Mouse (Mus musculus): Measurements from ENCODE around the gene Zfp874a.
A peak's percentile ranks its signal among the peaks of the same experiment; 100 is the strongest.
"Not testable (repeated sequence)": the region's sequence is repeated elsewhere in the genome, so short reads cannot be mapped to it uniquely, and the experiment has no call there.

Gene Zfp874a

DNA sequence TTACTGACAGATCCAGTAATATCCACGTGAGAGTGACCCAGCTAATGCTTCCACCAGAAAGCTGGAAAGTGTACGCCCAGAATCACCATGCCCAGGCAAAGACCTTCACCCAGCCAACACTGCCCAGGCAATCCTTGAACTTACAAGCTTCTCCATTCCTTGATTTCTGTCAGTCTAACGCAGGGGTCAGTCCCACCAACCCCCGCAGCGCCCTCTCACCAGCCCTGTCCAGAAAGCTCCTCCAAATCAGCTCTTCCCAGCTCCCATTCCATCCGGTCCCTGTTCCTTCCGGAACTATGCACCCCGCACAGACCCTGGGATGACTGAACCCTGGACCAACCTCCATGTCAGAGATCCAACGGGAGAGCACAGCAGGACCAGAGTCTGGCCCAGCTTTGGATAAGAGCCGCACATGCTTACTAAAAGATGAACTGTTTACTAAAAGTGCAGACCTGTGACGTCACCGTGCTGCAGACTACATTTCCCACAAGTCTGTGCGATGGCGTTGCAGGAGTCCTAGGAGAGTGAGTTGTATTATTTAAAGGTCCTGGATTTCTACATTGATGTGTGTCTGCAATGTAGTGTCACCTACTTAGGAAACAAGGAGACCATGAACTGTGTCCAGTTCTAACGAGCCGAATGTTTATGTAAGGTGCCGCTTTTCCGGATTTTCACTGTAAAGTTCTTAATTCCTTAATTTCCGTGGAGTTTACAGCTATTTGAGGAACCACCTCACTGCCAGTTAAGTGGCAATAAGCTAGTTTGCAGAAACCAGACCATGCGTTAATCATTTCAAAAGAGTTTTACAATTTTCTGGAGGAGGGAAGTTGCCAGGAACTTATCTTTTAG lies at the start of gene Zfp874a:
Zfp874a (minus strand) TSS at position 453 of the 849 bp plus-strand sequence.
- peak; percentile 83 for DNase-seq (ENCODE audit: extremely low read depth, low read depth)

DNA sequence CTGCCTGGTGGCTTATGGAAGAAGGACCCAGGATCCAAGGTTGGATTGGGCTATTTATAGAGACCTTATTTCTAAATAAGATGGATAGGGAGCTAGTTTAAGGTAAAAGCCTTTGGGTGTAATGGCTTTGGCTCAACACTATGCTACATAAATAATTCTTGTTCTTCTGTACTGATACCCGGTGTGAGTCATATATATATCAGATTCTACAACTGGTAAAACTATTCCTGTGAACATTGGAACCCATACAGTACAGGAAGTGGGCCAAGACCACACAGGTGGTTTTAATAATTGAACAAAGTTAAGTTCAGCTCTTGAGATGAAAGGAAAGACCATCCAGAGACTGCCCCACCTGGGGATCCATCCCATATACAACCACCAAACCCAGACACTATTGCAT lies 49.5 kb upstream of the Zfp874a start:
- DNase-seq (ENCODE audit: extremely low read depth, low read depth), result no peak

DNA sequence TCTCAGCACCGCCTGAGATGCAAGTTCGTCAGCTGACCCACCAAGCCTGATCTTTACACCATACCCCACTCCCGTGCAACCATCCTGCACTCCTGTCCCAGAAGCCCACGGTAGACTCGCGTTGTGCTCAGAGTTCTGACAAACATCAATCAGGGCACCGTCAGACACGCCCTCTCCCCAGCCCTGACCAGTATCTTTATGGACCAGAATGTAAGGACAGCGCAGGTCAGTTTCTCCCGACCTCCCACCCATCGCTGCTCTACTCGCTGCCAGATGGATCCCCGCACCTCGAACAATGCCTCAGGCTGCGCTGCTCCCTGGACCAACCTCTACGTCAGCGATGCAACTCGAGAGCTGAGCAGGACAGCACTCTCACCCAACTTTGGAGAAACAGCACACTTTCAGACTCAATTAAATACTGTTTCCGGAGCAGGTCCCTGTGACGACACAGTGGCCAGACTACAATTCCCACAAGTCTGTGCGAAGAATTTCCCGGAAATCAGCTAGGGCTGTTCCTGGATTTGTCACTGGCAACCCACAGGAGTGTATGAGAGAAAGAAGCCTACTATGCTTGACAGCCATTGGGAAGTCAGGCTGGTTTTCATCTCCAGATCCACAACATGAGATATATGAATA lies 48.8 kb upstream of the Zfp874a start, which contains the start of gene Zfp58:
Zfp58 (minus strand) TSS at position 472 of the 636 bp plus-strand sequence.
- DNase-seq (ENCODE audit: extremely low read depth, low read depth), result peak; percentile 89

DNA sequence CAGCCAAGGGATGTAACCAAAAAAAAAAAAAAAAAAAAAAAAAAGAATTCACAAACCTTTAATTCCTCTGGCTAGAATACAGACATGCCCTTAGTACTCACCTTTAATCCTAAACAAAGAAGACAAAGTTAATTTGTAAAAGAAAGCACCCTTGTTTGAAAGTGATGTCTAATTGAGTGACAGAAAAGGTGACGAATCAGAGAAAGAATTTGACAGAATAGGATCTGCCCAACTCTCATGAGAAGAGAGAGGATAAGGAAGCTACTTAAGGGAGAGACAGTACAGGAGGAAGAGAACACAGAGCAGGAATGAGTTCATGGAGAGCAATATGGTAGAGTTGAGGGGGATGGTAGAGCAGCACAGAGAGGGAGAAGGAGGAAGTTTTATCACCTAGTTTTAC lies 44.2 kb upstream of the Zfp874a start:
- DNase-seq (ENCODE audit: extremely low read depth, low read depth), result no peak

DNA sequence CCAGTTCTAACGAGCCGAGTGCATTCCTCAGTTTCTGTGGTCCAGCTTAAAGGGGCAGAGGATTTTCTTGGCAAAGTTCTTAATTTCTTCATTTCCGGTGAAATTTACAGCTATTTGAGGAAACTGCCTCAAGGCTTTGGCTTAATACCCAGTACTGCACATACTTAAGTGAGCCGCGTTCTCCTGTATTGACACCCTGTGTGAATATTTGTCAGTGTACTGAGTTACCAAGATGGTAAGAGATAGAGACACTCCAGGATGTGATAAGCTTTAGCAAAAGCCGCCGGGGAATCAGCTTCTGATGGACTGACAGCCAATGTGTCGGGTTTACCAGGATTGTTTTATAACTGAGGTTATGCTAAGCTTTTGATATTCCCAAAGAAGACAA lies 33.0 kb upstream of the Zfp874a start:
- no peak for DNase-seq (ENCODE audit: extremely low read depth, low read depth)

DNA sequence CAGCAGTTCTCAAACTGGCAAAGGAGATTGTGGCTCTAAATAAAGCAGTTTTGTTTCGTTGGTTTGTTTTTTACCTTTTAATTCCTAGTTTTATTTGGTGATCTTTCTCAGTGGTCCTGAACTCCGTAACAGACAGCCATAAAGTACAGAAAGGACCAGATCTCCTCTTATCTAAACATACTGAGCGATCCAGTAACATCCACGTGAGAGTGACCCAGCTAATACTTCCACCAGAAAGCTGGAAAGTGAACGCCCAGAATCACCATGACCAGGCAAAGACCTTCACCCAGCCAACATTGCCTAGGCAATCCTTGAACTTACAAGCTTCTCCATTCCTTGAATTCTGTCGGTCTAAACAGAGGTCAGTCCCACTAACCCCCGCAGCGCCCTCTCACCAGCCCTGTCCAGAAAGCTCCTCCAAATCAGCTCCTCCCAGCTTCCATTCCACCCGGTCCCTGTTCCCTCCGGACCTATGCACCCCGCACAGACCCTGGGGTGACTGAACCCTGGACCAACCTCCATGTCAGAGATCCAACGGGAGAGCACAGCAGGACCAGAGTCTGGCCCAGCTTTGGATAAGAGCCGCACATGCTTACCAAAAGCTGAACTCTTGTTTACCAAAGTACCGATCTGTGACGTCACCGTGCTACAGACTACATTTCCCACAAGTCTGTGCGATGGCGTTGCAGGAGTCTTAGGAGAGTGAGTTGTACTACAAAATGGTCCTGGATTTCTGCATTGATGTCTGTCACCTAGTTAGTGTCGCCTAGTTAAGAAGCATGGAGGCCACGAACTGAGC lies 32.4 kb upstream of the Zfp874a start, which contains the start of gene Zfp874b:
Zfp874b (minus strand) TSS at position 634 of the 799 bp plus-strand sequence.
- peak; percentile 90 for DNase-seq (ENCODE audit: extremely low read depth, low read depth)

DNA sequence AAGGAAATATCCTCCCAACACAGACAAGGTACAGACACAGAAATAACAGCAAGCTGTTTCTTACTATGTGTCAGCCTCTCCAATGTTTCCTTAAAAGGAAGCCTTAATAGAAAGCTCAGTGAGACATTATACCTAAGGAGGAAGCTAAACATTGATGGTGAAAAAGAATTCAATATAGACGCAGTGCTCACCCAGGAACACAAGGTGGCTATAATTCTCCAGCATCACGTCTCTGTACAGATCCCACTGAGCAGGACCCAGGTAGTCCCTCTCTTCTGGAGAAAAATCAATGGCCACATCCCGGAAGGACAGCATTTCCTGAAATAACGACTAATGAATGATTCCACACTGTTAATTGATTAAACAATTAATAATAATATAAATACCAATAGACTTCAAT lies 30.1 kb upstream of the Zfp874a start:
- DNase-seq (ENCODE audit: extremely low read depth, low read depth), result no peak

DNA sequence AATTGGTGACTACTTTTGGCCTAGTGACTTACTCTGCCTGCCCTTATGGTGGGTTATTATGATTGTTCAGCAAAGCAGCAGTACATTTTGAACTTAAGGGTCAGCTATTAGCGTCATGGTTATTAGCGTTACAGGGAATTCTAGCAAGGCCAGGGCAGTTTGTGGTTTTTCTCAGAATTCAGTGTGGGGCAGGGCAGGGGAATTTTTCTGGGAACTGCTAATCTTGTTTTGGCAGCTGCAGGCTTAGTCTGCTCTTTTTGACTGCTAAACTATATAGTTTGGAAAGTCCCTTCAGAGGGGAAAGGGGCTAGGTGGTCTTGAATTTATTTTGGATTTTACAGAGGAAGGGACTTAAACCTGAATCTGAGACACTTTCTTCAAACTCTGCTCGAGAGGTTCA lies 17.9 kb upstream of the Zfp874a start:
- no peak for DNase-seq (ENCODE audit: extremely low read depth, low read depth)

DNA sequence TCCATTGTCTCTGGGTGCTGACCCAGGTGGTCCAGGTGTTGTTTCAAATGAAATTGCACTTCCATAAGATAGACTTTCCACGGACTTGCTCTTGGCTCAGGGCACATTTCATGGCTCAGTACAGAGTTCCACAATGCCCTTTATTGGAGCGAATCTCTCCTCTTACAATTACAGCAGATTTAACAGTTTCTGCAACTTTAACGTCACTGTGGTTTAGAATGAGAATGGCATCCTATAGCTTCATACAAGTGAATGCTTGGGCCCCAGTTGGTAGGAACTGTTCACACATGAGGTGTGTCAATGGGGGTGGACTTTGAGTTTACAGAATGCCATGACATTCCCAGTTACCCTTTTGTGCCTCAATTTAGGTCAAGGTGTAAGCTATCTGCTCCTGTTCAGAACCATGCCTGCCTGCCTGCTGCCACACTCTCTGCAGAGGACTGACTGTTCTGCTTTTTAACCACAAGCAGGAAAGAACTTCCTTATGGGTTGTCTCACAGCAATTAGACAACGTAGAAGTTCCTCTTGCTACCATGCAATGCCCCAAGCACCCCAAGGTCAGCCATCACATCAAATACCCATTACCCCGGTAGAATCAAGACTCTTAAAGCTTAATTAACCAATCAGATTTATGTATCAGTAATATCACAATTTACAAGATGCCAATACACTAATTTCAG lies 12.2 kb upstream of the Zfp874a start:
- DNase-seq (ENCODE audit: extremely low read depth, low read depth), result peak; percentile 68

DNA sequence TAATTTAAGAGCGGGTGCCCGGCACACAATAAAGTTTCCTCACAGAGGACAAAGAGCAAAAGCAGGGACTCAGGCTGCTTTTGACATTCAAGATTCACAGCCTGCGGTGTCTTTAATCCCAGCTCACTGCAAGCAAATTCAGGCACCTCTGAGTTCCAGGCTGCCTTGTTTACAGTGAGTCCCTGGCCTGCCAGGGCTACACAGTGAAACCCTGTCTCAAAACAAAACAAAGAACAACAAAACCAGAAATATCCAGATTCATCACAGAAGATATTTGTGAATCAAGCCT lies 541 bp upstream of the Zfp874a start:
- DNase-seq (ENCODE audit: extremely low read depth, low read depth), result no peak

DNA sequence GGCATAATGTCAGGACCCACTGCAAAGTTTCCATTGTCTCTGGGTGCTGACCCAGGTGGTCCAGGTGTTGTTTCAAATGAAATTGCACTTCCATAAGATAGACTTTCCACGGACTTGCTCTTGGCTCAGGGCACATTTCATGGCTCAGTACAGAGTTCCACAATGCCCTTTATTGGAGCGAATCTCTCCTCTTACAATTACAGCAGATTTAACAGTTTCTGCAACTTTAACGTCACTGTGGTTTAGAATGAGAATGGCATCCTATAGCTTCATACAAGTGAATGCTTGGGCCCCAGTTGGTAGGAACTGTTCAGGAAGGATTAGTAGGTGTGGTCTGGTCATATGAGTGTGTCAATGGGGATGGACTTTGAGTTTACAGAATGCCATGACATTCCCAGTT lies 14.3 kb downstream of the Zfp874a start:
- not testable (repeated sequence) for DNase-seq (ENCODE audit: extremely low read depth, low read depth)

DNA sequence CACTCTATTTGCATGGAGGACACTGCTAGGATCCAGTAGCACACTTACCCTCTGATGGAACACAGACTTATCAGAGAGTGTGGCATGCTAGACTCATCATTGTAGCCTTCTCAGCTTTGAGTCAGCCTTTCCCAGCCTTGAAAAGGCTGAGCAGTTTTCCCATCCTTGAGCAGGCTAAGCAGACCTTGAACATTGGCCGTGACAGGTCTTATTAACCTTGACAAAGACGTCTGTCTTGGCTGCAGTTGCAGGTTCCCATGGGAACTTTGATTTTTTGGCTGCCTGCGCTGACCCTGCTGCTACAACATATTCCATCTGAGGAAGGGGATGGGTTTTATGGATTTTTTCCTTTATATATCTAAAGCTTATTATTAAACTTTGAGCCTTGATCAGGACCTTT lies 23.3 kb downstream of the Zfp874a start:
- DNase-seq (ENCODE audit: extremely low read depth, low read depth), result no peak

DNA sequence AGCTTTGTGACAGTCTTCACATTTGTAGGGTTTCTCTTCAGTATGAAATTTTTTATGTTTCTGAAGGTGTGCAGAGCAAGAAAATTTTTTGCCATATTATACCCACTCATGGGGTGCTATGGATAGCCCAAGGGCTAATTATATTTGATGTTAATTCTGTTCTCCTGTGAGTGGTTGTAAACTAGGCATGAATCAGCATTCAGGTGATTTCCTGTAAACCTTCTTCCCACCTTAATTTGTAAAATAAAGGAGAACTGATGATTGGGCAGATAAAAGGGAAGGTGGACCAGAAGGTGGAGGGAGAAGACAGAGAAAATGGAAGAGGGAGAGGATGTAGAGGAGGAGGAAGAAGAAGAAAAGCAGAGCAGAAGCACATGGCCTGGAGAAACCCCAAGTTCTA lies 25.7 kb downstream of the Zfp874a start:
- DNase-seq (ENCODE audit: extremely low read depth, low read depth), result not testable (repeated sequence)

DNA sequence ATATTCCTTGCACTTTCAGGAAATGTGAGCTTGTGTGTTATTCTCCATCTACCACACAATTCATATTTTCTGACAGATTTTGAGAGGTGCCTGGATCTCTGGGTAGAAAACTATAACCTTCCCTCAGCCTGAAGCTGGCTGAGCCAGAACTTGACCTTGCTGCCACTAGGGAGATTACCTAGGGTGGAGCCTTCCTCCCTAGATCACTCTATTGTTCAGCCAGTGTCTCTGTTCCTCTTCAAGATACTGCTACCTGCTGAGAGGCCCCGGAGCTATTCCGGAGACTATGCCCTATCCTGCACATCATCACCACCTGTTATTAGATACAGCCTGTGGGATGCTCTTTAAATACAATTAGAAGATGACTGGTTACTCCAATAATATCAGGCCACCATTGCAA lies 28.9 kb downstream of the Zfp874a start:
- DNase-seq (ENCODE audit: extremely low read depth, low read depth), result not testable (repeated sequence)

DNA sequence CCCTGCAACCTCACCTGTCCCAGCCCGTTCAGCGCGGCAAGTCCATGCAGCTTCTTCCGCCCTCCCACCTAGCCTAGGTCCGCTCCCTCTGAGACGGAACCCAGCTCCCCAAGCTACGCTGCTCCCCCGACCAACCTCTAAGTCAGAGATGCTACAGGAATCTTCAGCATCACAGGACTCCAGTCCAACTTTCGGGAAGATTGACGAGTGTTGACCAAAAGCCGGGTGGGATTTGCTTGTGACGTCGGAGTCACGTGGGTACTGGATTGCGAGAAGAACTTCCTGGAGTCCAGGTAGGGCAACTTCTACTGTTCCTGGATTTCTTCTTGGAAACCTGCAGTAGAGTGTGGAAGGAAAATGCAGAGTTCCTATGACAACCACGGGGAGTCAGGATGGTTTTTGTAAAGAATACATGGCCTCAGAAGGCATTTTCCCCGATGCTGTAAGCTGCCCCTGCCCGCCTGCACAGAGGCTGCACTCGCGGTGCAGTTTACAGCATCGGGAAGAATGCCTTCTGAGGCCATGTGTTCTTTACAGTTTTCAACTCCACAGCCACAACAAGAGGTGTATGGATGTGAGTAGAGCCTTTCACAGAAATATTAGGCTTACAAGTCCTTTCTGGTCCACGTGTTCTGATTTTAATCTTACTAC lies 30.1 kb downstream of the Zfp874a start, which contains the start of gene Zfp459:
Zfp459 (minus strand) TSS at position 212 of the 651 bp plus-strand sequence.
- DNase-seq (ENCODE audit: extremely low read depth, low read depth), result no peak

DNA sequence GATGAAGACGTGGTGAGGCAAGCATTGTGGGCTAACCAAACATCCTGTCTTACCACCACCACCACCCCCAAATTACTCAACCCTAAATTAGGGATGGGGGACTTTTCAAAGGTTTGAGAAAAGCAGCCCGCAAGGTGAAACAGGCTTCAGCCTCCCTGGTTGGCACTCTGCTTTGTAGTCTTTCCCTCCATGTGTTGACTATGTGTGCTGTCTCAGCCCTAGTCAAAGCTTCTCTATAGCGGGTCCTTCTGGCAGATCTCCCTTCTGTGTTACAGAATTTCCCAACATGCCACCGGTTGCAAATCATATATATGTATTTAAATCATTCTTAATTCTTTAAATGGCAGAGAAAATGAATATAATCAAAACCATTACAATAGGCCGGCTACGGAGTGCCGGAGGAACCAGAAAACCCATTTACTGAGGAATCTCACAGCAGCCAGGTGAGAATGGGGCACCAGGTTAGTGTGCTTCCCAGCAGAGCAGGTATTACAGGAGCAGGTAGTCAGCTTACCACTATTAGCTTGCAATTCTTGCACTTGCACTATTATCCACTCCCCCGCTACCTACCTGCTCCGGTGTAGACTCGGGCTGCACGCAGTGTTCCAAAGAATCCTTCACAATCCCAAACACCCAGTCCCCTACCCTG lies 30.7 kb downstream of the Zfp874a start:
- no peak for DNase-seq (ENCODE audit: extremely low read depth, low read depth)

DNA sequence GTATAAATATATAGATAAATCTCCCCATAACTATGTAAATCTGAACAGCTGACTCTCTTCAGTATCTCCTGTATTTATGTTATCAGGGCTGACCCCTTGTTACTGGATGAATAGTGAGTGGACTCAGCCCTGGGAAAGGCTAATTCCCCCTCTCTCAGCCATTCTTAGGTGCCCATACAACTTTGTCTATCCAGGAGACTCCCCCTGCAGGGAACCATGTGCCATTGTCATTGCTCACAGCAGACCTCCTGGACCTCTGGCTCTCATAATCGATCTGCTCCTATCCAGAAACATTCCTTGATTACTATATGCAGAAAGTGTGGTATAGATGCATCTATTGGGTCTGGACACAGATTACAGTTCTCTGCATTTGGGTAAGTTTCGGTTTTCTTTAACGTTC lies 34.6 kb downstream of the Zfp874a start:
- DNase-seq (ENCODE audit: extremely low read depth, low read depth), result no peak

DNA sequence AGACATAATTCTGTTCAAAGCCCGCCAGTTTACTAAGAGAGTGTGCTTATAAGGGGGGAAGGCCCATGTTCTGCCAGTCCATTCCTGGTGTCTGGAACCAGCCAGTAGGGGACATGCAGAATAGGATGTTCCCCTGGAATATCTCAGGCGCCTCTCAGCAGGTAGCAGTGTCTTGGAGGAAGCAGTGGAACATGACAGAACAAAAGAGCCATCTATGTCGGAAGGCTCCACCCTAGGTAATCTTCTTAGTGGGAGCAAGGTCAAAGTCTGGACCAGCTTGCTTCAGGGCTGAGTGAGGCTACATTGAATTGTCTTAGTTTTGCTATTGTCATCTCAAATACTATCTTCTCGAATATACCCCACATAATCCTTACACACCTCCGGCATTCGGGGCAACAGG lies 35.7 kb downstream of the Zfp874a start:
- DNase-seq (ENCODE audit: extremely low read depth, low read depth), result no peak

DNA sequence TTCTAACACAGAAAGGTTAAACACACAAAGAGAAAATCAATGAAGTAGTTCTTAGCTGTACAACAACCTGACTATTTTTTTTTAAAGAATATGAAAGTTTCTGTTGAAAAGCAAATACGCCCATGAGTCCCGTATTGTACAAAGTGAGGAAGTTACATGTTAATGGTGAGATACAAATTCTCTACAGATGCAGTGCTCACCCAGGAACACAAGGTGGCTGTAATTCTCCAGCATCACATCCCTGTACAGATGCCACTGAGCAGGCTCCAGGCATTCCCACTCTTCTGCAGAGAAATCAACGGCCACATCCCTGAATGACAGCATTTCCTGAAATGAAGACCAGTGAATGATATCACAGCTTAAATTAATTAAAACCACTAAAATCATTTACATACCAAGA lies 37.8 kb downstream of the Zfp874a start:
- not testable (repeated sequence) for DNase-seq (ENCODE audit: extremely low read depth, low read depth)

DNA sequence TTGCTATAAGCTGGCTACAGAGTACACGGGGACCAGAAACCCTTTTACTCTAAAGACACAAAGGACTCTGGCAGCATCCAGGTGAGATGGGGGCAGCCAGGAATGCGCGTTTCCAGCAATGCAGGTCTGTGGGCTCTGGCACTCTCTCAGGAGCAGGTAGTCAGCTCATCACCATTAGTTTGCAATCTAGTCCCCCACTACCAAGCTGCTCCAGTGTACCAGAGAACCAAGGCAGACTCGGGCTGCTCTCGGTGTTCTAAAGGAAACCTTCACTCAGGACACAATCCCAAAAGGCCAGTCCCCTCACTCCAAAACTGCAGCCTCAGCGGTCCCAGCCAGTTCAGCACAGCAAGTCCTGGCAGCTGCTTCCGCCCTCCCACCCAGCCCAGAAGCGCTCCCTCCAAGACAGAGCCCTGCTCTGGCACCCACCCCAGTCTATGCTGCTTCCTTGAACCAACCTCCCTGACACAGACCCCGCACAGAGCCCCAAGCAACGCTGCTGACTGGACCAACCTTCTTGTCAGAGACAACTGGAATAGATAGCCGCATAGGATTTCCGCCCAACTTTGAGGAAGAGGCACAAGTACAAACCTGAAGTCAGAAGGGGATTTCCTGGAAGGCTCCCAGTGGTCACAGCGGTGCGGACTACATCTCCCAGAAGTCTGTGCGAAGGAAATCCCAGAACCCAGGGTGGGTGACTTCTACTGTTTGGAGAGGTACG lies 52.1 kb downstream of the Zfp874a start, which contains the start of gene Zfp429:
Zfp429 (minus strand) TSS at position 637 of the 721 bp plus-strand sequence.
- DNase-seq (ENCODE audit: extremely low read depth, low read depth), result not testable (repeated sequence)

Measured in MEL-GATA-1-ER (cell line).